In genomic region chr15:83148801-83149195, GRCm38 (mm10) we compare ENCODE assay signal across 8 mouse cellular contexts. TPM values are rescaled to one million over a fixed set of nuclear protein-coding genes. Genes with fewer than 3 reads are reported as not detected.
DNase-seq lines count a peak whose midpoint lies in the region; ATAC-seq and TF ChIP-seq lines count a peak whose summit lies in the region.

No protein-coding gene starts in this region.

- H3K9me3 ChIP-seq in neural tube, embryonic 11.5 days (ENCODE audit: control insufficient read depth, low read length): no peaks in the 10 kb centered on the region
- no peaks in the 10 kb centered on the region for H3K9me3 ChIP-seq in intestine, postnatal 0 days (ENCODE audit: control insufficient read depth)
- H3K9me3 ChIP-seq in neural tube, embryonic 12.5 days: no peaks in the 10 kb centered on the region

- peaks cover 5% of the 10 kb centered on the region; the same call in 1 of the 2 replicates for H3K4me1 ChIP-seq in neural tube, embryonic 11.5 days (ENCODE audit: control insufficient read depth, insufficient read depth, low read length)
- no peaks in the 10 kb centered on the region for H3K4me1 ChIP-seq in intestine, postnatal 0 days (replicated peaks; ENCODE audit: control insufficient read depth, insufficient read depth, low read length)
- peaks cover 12% of the 10 kb centered on the region for H3K4me1 ChIP-seq in neural tube, embryonic 12.5 days

- under 1% methylated on average over 31 of the region's 41 CpGs for WGBS in neural tube, embryonic 11.5 days
- under 1% methylated on average over 41 of the region's 41 CpGs for WGBS in intestine, postnatal 0 days
- under 1% methylated on average over 41 of the region's 41 CpGs for WGBS in neural tube, embryonic 12.5 days

- peaks cover 4% of the 10 kb centered on the region; the same call in 1 of the 2 replicates for H3K36me3 ChIP-seq in neural tube, embryonic 11.5 days (ENCODE audit: control insufficient read depth, insufficient read depth, low read length)
- peaks cover 19% of the 10 kb centered on the region for H3K36me3 ChIP-seq in intestine, postnatal 0 days (ENCODE audit: control insufficient read depth, insufficient read depth)
- peaks cover 34% of the 10 kb centered on the region for H3K36me3 ChIP-seq in neural tube, embryonic 12.5 days

- H3K4me2 ChIP-seq in neural tube, embryonic 11.5 days (ENCODE audit: low read depth): peak overlapping the region; percentile 90
- peak overlapping the region; percentile 77 for H3K4me2 ChIP-seq in intestine, postnatal 0 days (replicated peaks; ENCODE audit: low read depth)
- H3K4me2 ChIP-seq in neural tube, embryonic 12.5 days (replicated peaks): peak overlapping the region; percentile 89

- peak; percentile 79 to 88 for DNase-seq in adrenal gland, postnatal 36 days
- DNase-seq in adrenal gland, adult (ENCODE audit: inconsistent age in 2 of 2, low spot score in 1 of 2): no peak
- DNase-seq in neural tube, embryonic 11.5 days (ENCODE audit: low spot score): no peak
- DNase-seq in neural tube, embryonic 10.5 days (ENCODE audit: extremely low spot score, low spot score): no peak
- no peak for DNase-seq in left cerebral cortex, adult 9 months (ENCODE audit: low spot score in 2 of 2)
- DNase-seq in cerebellum, postnatal 36 days: no peak

- TF ChIP-seq CTCF in intestine, postnatal 0 days (IDR thresholded peaks at IDR 0.05; ENCODE audit: low read depth): no peak

- peak overlapping the region; percentile 76 for H3K4me3 ChIP-seq in neural tube, embryonic 11.5 days (ENCODE audit: low read depth, low read length)
- peak overlapping the region; percentile 90 for H3K4me3 ChIP-seq in intestine, postnatal 0 days (ENCODE audit: low read depth, low read length)
- peak overlapping the region; percentile 95 for H3K4me3 ChIP-seq in neural tube, embryonic 12.5 days

- H3K27me3 ChIP-seq in neural tube, embryonic 11.5 days (ENCODE audit: control insufficient read depth, insufficient read depth, low read length): no peaks in the 10 kb centered on the region
- H3K27me3 ChIP-seq in intestine, postnatal 0 days (replicated peaks; ENCODE audit: control insufficient read depth, insufficient read depth, low read length): no peaks in the 10 kb centered on the region
- H3K27me3 ChIP-seq in neural tube, embryonic 12.5 days (replicated peaks): no peaks in the 10 kb centered on the region

- peak overlapping the region; percentile 89 for H3K27ac ChIP-seq in neural tube, embryonic 11.5 days (ENCODE audit: low read depth, low read length)
- peak overlapping the region; percentile 99 for H3K27ac ChIP-seq in intestine, postnatal 0 days (ENCODE audit: low read depth, low read length)
- H3K27ac ChIP-seq in neural tube, embryonic 12.5 days: peak overlapping the region; percentile 93

- ATAC-seq in neural tube, embryonic 11.5 days (ENCODE audit: insufficient read depth, low FRiP score, low TSS enrichment): peak; percentile 78
- peak; percentile 78 for ATAC-seq in intestine, postnatal 0 days
- peak; percentile 87 for ATAC-seq in neural tube, embryonic 12.5 days (ENCODE audit: low FRiP score, low read depth)

- H3K9ac ChIP-seq in neural tube, embryonic 11.5 days (ENCODE audit: low read length): peak overlapping the region; percentile 89
- peak overlapping the region; percentile 96 for H3K9ac ChIP-seq in intestine, postnatal 0 days (ENCODE audit: low read depth, low read length)
- peak overlapping the region; percentile 95 for H3K9ac ChIP-seq in neural tube, embryonic 12.5 days

RNA-seq across cellular contexts. Expression of gene Poldip3, which starts 0.4 kb away (rescaled TPM):
- 100 to 1,000 TPM; 106 to 108 TPM for total RNA-seq in adrenal gland, postnatal 36 days (2021)
- polyA plus RNA-seq in neural tube, embryonic 11.5 days (2014; fragmentation: Nextera tagmentation; extraction: Ambion mirVana): 180 and 196 TPM in 2 replicates
- polyA plus RNA-seq in intestine, postnatal 0 days (2015; fragmentation: Nextera tagmentation; extraction: Ambion mirVana): 49.8 and 51.6 TPM in 2 replicates
- polyA plus RNA-seq in neural tube, embryonic 12.5 days (2016; fragmentation: Nextera tagmentation; extraction: Ambion mirVana): 160 and 168 TPM in 2 replicates

RNA-seq across cellular contexts. Expression of gene Cyb5r3, which starts 23.6 kb away (rescaled TPM):
- 100 to 1,000 TPM; 319 to 365 TPM for total RNA-seq in adrenal gland, postnatal 36 days (2021)
- 175 and 179 TPM in 2 replicates for polyA plus RNA-seq in neural tube, embryonic 11.5 days (2014; fragmentation: Nextera tagmentation; extraction: Ambion mirVana)
- polyA plus RNA-seq in intestine, postnatal 0 days (2015; fragmentation: Nextera tagmentation; extraction: Ambion mirVana): 117 and 126 TPM in 2 replicates
- 143 and 157 TPM in 2 replicates for polyA plus RNA-seq in neural tube, embryonic 12.5 days (2016; fragmentation: Nextera tagmentation; extraction: Ambion mirVana)

RNA-seq across cellular contexts. Expression of gene Rrp7a, which starts 26.2 kb away (rescaled TPM):
- total RNA-seq in adrenal gland, postnatal 36 days (2021): 100 to 1,000 TPM; 108 to 127 TPM
- 64.0 and 78.6 TPM in 2 replicates for polyA plus RNA-seq in neural tube, embryonic 11.5 days (2014; fragmentation: Nextera tagmentation; extraction: Ambion mirVana)
- polyA plus RNA-seq in intestine, postnatal 0 days (2015; fragmentation: Nextera tagmentation; extraction: Ambion mirVana): 32.1 and 32.7 TPM in 2 replicates
- polyA plus RNA-seq in neural tube, embryonic 12.5 days (2016; fragmentation: Nextera tagmentation; extraction: Ambion mirVana): 57.5 and 61.1 TPM in 2 replicates

RNA-seq across cellular contexts. Expression of gene Serhl, which starts 59.5 kb away (rescaled TPM):
- 10 to 100 TPM; 42.6 to 59.9 TPM for total RNA-seq in adrenal gland, postnatal 36 days (2021)
- 40.3 and 45.1 TPM in 2 replicates for polyA plus RNA-seq in neural tube, embryonic 11.5 days (2014; fragmentation: Nextera tagmentation; extraction: Ambion mirVana)
- 58.5 and 65.6 TPM in 2 replicates for polyA plus RNA-seq in intestine, postnatal 0 days (2015; fragmentation: Nextera tagmentation; extraction: Ambion mirVana)
- 40.0 and 42.1 TPM in 2 replicates for polyA plus RNA-seq in neural tube, embryonic 12.5 days (2016; fragmentation: Nextera tagmentation; extraction: Ambion mirVana)

Comparison
In these comparisons a context has a peak if more than half of its experiments do, and no peak if none do; other contexts are left out.
1. DNase-seq: peak in adrenal gland, postnatal 36 days (2 of 2); none in adrenal gland, adult (0 of 2), neural tube, embryonic 11.5 days (single experiment), neural tube, embryonic 10.5 days (single experiment), left cerebral cortex, adult 9 months (0 of 2) and cerebellum, postnatal 36 days (0 of 2).
2. Peak in every context shown above with its lines, with median percentiles within 50 percentile points of each other: ATAC-seq, H3K27ac ChIP-seq, H3K4me2 ChIP-seq, H3K4me3 ChIP-seq and H3K9ac ChIP-seq.